In the genomic region with DNA sequence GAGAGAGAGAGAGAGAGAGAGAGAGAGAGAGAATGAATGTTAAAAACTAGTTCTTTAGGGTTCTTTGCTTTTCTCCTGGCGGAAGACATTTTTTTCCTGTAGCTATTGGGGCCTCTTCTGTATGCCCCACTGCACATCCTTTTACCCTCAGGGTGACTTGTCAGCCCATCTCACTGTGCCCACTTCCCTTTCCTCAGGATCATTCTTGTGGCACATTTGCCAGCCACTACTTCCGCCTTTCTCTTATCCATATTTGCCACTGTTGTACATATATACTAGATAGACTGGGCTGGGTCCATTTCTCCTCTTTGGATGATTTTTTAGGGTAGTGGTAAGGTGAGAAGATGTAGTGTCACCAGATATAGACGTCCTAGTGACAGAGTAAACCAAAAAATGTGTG, we compare ENCODE assay signal across 13 mouse cellular contexts.
"Had no signal": no experiment of that assay in that cellular context is flagged by ENCODE, and none has a peak within 500 bp of the region (broad histone marks: within the 10 kb centered on the region; RNA-seq: fewer than 3 reads in every experiment).

No protein-coding gene starts in this region.

- DNase-seq: kidney, adult 8-10 months; kidney, postnatal 36 days; layer of hippocampus, adult 9-11 months; layer of hippocampus, postnatal 36 days; lung, adult 2 months; lung, postnatal 36 days; right cerebral cortex, adult 18-20 months; right cerebral cortex, postnatal 25 days; thymus, adult 18-20 months; thymus, postnatal 14 days had no signal

- ATAC-seq: intestine, embryonic 16.5 days; lung, postnatal 0 days; midbrain, embryonic 15.5 days had no signal
